In the genomic region with DNA sequence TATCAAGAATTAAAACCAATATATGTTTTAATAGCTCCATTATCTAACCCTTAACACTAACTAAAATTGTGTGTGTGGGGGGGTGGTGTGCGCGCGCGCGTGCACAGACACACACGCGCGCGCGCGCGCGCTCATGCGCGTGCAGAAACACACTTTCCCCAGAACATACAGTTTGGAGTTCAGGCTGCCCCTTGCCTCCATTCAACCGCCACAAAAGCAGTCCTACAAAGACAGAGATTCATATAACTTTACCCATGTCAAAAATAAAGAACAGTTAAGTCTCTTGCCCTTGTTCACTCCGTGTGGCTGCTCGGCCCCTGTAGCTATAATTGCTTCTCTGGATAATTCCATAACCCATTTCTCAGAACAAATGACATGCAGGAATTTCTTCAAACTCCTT, we compare ENCODE assay signal across 7 mouse cellular contexts. TPM values are rescaled to one million over a fixed set of nuclear protein-coding genes. Genes with fewer than 3 reads are reported as not detected.
DNase-seq lines count a peak whose midpoint lies in the region; ATAC-seq and TF ChIP-seq lines count a peak whose summit lies in the region.

No protein-coding gene starts in this region.

- no peaks in the 10 kb centered on the region for H3K4me1 ChIP-seq in lung, postnatal 0 days (ENCODE audit: insufficient read depth, low read depth, low read length)
- no peaks in the 10 kb centered on the region for H3K4me1 ChIP-seq in embryonic facial prominence, embryonic 12.5 days
- no peaks in the 10 kb centered on the region for H3K4me1 ChIP-seq in hindbrain, embryonic 13.5 days (replicated peaks)
- no peaks in the 10 kb centered on the region for H3K4me1 ChIP-seq in liver, postnatal 0 days (ENCODE audit: insufficient read depth)
- no peaks in the 10 kb centered on the region; the same call in 1 of the 2 replicates for H3K4me1 ChIP-seq in stomach, embryonic 14.5 days (ENCODE audit: control insufficient read depth, insufficient read depth, low read length)

- peak overlapping the region; percentile 29; the same call in 1 of the 2 replicates for H3K9ac ChIP-seq in lung, postnatal 0 days (replicated peaks; ENCODE audit: low read depth)
- H3K9ac ChIP-seq in embryonic facial prominence, embryonic 12.5 days: peak overlapping the region; percentile 60
- peak overlapping the region; percentile 65 for H3K9ac ChIP-seq in hindbrain, embryonic 13.5 days
- no peak overlapping the region for H3K9ac ChIP-seq in liver, postnatal 0 days (replicated peaks)
- H3K9ac ChIP-seq in stomach, embryonic 14.5 days (replicated peaks; ENCODE audit: low read depth, low read length): peak overlapping the region; percentile 48

- H3K27me3 ChIP-seq in lung, postnatal 0 days (replicated peaks; ENCODE audit: insufficient read depth, low read length): no peaks in the 10 kb centered on the region
- no peaks in the 10 kb centered on the region for H3K27me3 ChIP-seq in embryonic facial prominence, embryonic 12.5 days
- H3K27me3 ChIP-seq in hindbrain, embryonic 13.5 days: peaks cover 7% of the 10 kb centered on the region; the same call in 1 of the 2 replicates
- H3K27me3 ChIP-seq in liver, postnatal 0 days (ENCODE audit: insufficient read depth, low read length): no peaks in the 10 kb centered on the region
- no peaks in the 10 kb centered on the region for H3K27me3 ChIP-seq in stomach, embryonic 14.5 days (ENCODE audit: control insufficient read depth, insufficient read depth, low read length)

- no peaks in the 10 kb centered on the region for H3K9me3 ChIP-seq in lung, postnatal 0 days (ENCODE audit: low read length)
- no peaks in the 10 kb centered on the region for H3K9me3 ChIP-seq in embryonic facial prominence, embryonic 12.5 days
- H3K9me3 ChIP-seq in hindbrain, embryonic 13.5 days: no peaks in the 10 kb centered on the region
- no peaks in the 10 kb centered on the region for H3K9me3 ChIP-seq in liver, postnatal 0 days (ENCODE audit: low read length)
- no peaks in the 10 kb centered on the region for H3K9me3 ChIP-seq in stomach, embryonic 14.5 days (ENCODE audit: control insufficient read depth, low read depth, low read length)

- no peak overlapping the region for H3K27ac ChIP-seq in lung, postnatal 0 days (ENCODE audit: low read length)
- H3K27ac ChIP-seq in embryonic facial prominence, embryonic 12.5 days: peak overlapping the region; percentile 86
- H3K27ac ChIP-seq in hindbrain, embryonic 13.5 days: no peak overlapping the region
- no peak overlapping the region for H3K27ac ChIP-seq in liver, postnatal 0 days (ENCODE audit: low read depth)
- peak overlapping the region; percentile 82 for H3K27ac ChIP-seq in stomach, embryonic 14.5 days (ENCODE audit: low read length)

- H3K36me3 ChIP-seq in lung, postnatal 0 days (ENCODE audit: insufficient read depth, low read length): no peaks in the 10 kb centered on the region
- no peaks in the 10 kb centered on the region for H3K36me3 ChIP-seq in embryonic facial prominence, embryonic 12.5 days
- H3K36me3 ChIP-seq in hindbrain, embryonic 13.5 days: no peaks in the 10 kb centered on the region
- H3K36me3 ChIP-seq in liver, postnatal 0 days (replicated peaks; ENCODE audit: insufficient read depth, low read length): no peaks in the 10 kb centered on the region
- no peaks in the 10 kb centered on the region; the same call in 1 of the 2 replicates for H3K36me3 ChIP-seq in stomach, embryonic 14.5 days (ENCODE audit: control insufficient read depth, insufficient read depth, low read length)

- ATAC-seq in lung, postnatal 0 days: no peak
- ATAC-seq in embryonic facial prominence, embryonic 12.5 days (ENCODE audit: insufficient number of reproducible peaks, insufficient read depth, low FRiP score, low TSS enrichment): no peak
- ATAC-seq in hindbrain, embryonic 13.5 days (ENCODE audit: low FRiP score): peak; percentile 24; the same call in 1 of the 2 replicates
- ATAC-seq in liver, postnatal 0 days: no peak
- ATAC-seq in stomach, embryonic 14.5 days (ENCODE audit: insufficient number of reproducible peaks, insufficient read depth, low FRiP score, low read depth): no peak

- H3K4me3 ChIP-seq in lung, postnatal 0 days (ENCODE audit: low read depth, low read length): peak overlapping the region; percentile 46
- peak overlapping the region; percentile 51 for H3K4me3 ChIP-seq in embryonic facial prominence, embryonic 12.5 days
- peak overlapping the region; percentile 48 for H3K4me3 ChIP-seq in hindbrain, embryonic 13.5 days
- peak overlapping the region; percentile 51 for H3K4me3 ChIP-seq in liver, postnatal 0 days (ENCODE audit: low read depth, low read length)
- peak overlapping the region; percentile 48 for H3K4me3 ChIP-seq in stomach, embryonic 14.5 days (ENCODE audit: low read depth, low read length)

- 28% methylated on average over 18 of the region's 18 CpGs for WGBS in lung, postnatal 0 days
- 32% methylated on average over 18 of the region's 18 CpGs for WGBS in embryonic facial prominence, embryonic 12.5 days
- WGBS in hindbrain, embryonic 13.5 days: 19% methylated on average over 18 of the region's 18 CpGs
- WGBS in liver, postnatal 0 days (ENCODE audit: insufficient replicate concordance): 29% methylated on average over 18 of the region's 18 CpGs
- 24% methylated on average over 18 of the region's 18 CpGs for WGBS in stomach, embryonic 14.5 days

- TF ChIP-seq EP300 in lung, postnatal 0 days (IDR thresholded peaks at IDR 0.05): no peak
- no peak for TF ChIP-seq EP300 in liver, postnatal 0 days (IDR thresholded peaks at IDR 0.05; ENCODE audit: low read depth)

- no peak for TF ChIP-seq CTCF in lung, postnatal 0 days (IDR thresholded peaks at IDR 0.05)
- TF ChIP-seq CTCF in liver, postnatal 0 days (IDR thresholded peaks at IDR 0.05; ENCODE audit: low read depth): no peak

- DNase-seq in lung, postnatal 0 days (ENCODE audit: low spot score): no peak
- DNase-seq in lung, postnatal 4 days: no peak
- DNase-seq in liver, postnatal 0 days: peak; percentile 13
- no peak for DNase-seq in ovary, postnatal 14 days (ENCODE audit: low spot score)

- H3K4me2 ChIP-seq in lung, postnatal 0 days (replicated peaks; ENCODE audit: low read depth, low read length): peak overlapping the region; percentile 66
- peak overlapping the region; percentile 46 for H3K4me2 ChIP-seq in embryonic facial prominence, embryonic 12.5 days (replicated peaks)
- peak overlapping the region; percentile 66 for H3K4me2 ChIP-seq in hindbrain, embryonic 13.5 days
- H3K4me2 ChIP-seq in liver, postnatal 0 days (ENCODE audit: low read depth, low read length): peak overlapping the region; percentile 74
- peak overlapping the region; percentile 40 for H3K4me2 ChIP-seq in stomach, embryonic 14.5 days (replicated peaks; ENCODE audit: low read depth, low read length)

RNA-seq across cellular contexts. Expression of a gene that starts 0.7 kb away (rescaled TPM):
- polyA plus RNA-seq in lung, postnatal 0 days (2015; fragmentation: Nextera tagmentation; extraction: Ambion mirVana): 258 and 280 TPM in 2 replicates
- 715 and 735 TPM in 2 replicates for polyA plus RNA-seq in embryonic facial prominence, embryonic 12.5 days (2016; fragmentation: Nextera tagmentation; extraction: Ambion mirVana)
- polyA plus RNA-seq in hindbrain, embryonic 13.5 days (2015; fragmentation: Nextera tagmentation; extraction: Ambion mirVana): 160 and 161 TPM in 2 replicates
- 54.6 and 68.3 TPM in 2 replicates for polyA plus RNA-seq in liver, postnatal 0 days (2015; fragmentation: Nextera tagmentation; extraction: Ambion mirVana)
- polyA plus RNA-seq in stomach, embryonic 14.5 days (2014; fragmentation: Nextera tagmentation; extraction: Ambion mirVana): 1,448 and 1,513 TPM in 2 replicates

Comparison
In these comparisons a context has a peak if more than half of its experiments do, and no peak if none do; other contexts are left out.
1. H3K27ac ChIP-seq: peak in embryonic facial prominence, embryonic 12.5 days (single experiment) and stomach, embryonic 14.5 days (single experiment); none in lung, postnatal 0 days (single experiment), hindbrain, embryonic 13.5 days (single experiment) and liver, postnatal 0 days (single experiment).
2. Peak in every context shown above with its lines, with median percentiles within 50 percentile points of each other: H3K4me2 ChIP-seq and H3K4me3 ChIP-seq.